Mouse (Mus musculus) small intestine, adult 2 months (tissue): ENCODE measurements around the gene Itpripl2. TPM values are rescaled to one million over a fixed set of nuclear protein-coding genes. Genes with fewer than 3 reads are reported as not detected.

ENCODE experiments used
- H3K27ac ChIP-seq: fragments of 200-500 bp; 2 replicates; pipeline ENCODE4 v1.5.1; 2012; ENCODE audit warnings: low read depth, low read length, control low read depth, inconsistent platforms; ENCODE audit not compliant: insufficient read depth
- H3K27me3 ChIP-seq: fragments of 200-500 bp; 2 replicates; pipeline ENCODE4 v1.6.1; 2012; ENCODE audit warnings: mild to moderate bottlenecking, moderate library complexity, low read length, inconsistent platforms; ENCODE audit not compliant: control insufficient read depth, insufficient read depth
- H3K36me3 ChIP-seq: fragments of 200-500 bp; 2 replicates; pipeline ENCODE4 v1.6.1; 2012; ENCODE audit warnings: mild to moderate bottlenecking, low read length, control low read depth, inconsistent platforms; ENCODE audit not compliant: control insufficient read depth, insufficient read depth
- H3K4me1 ChIP-seq: fragments of 200-500 bp; 2 replicates; pipeline ENCODE4 v1.6.1; 2012; ENCODE audit warnings: low read length, inconsistent platforms, mixed read lengths; ENCODE audit not compliant: control insufficient read depth, insufficient read depth, insufficient read length
- H3K4me3 ChIP-seq: fragments of 200-500 bp; 2 replicates; pipeline ENCODE4 v1.5.1; 2012; ENCODE audit warnings: low read depth, mild to moderate bottlenecking, control low read depth, inconsistent platforms, low read length, moderate library complexity
- CTCF ChIP-seq: fragments of 200-500 bp; IDR thresholded peaks from 2 replicates; pipeline ENCODE4 v1.5.1; 2012; ENCODE audit warnings: low read depth, mild to moderate bottlenecking, control low read depth, inconsistent platforms, low read length, moderate library complexity, mixed read lengths; ENCODE audit not compliant: insufficient replicate concordance, insufficient read length; ENCODE audit errors: extremely low read depth
- POLR2A ChIP-seq: fragments of 200-500 bp; IDR thresholded peaks from 2 replicates; pipeline ENCODE4 v1.6.1; 2012; ENCODE audit warnings: low read depth, mild to moderate bottlenecking, control low read depth, inconsistent platforms, low read length, moderate library complexity
- WGBS: fragments of 180-500 bp; shearing (Covaris S2); methylation state at CpG from one replicate; pipeline ENCODE4 v1.1.7; 2018; 5-methylcytosine and 5-hydroxymethylcytosine counted together
- polyA plus RNA-seq: library from polyadenylated mRNA; depleted of rRNA; stranded (reverse); fragments of >200 nt; gene quantifications from 2 replicates; pipeline ENCODE4 v1.2.3, GENCODE M21; 2012; rRNA removed

The Itpripl2 gene
- polyA plus RNA-seq: 12.4 and 31.6 TPM in 2 replicates

DNA sequence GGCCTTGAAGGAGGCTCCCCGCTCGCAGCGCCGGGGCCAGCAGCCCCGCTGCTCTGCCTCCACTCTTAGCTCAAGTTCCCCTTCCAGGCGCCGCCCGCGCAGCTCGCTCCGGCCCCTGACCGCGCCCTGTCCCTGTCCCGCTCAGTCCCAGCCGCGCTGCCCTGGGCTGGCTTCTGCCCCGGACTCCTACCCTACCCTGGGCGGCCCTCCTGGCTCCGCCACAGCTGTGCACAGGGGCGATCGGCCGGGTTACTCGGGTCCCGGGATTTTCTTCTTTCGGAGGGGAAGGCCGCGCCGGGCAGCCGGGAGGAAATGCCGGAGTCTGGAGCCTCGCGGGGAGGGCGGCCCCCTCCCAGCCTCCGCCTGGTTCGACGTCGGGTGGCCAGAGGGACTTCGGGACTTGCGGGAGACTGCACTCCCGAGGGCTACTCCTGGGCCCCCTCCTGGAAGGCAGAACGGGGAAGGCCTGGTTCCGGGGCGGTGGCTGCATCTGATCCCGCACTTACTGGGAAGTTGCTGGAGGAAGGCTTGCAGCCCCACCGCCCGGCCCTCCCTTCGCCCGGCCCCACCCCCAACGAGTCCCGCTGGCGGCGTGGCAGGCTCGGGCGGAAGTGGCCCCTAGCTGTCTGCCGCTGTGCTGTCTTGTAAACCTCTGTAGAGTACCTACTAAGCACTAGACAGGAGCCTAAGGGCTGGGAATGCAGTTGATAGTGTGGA, at the start of gene Itpripl2:
Gene Itpripl2 (minus strand): TSS at position 545 of the 717 bp plus-strand sequence.
- Histone ChIP-seq H3K27ac (peak within 1 kb of the TSS; percentile 92), H3K4me1 (peaks cover 32% of the 10 kb centered on the region), H3K4me3 (peak within 1 kb of the TSS; percentile 95), H3K27me3 (no peaks in the 10 kb centered on the region), H3K36me3 (peaks cover 11% of the 10 kb centered on the region)
- TF ChIP-seq POLR2A (peak; percentile 74; the same call in 1 of the 2 replicates), CTCF (no peak; the same call in 1 of the 2 replicates)
- WGBS: under 1% methylated on average over 55 of the region's 55 CpGs

GRCm38 (mm10) chr7:118535076-118535475, 43.3 kb upstream of the Itpripl2 start:
- Histone ChIP-seq H3K27ac (no peak overlapping the region), H3K36me3 (no peaks in the 10 kb centered on the region), H3K4me3 (no peak overlapping the region), H3K27me3 (no peaks in the 10 kb centered on the region), H3K4me1 (peaks cover 1% of the 10 kb centered on the region; the same call in 1 of the 2 replicates)
- TF ChIP-seq CTCF (no peak), POLR2A (no peak)
- 82% methylated on average over 4 of the region's 4 CpGs for WGBS

GRCm38 (mm10) chr7:118534326-118534725, 42.6 kb upstream of the Itpripl2 start:
- no peaks in the 10 kb centered on the region for H3K27me3 ChIP-seq
- H3K4me3 ChIP-seq: no peak overlapping the region
- no peak overlapping the region for H3K27ac ChIP-seq
- 66% methylated on average over 3 of the region's 3 CpGs for WGBS
- H3K4me1 ChIP-seq: peaks cover 1% of the 10 kb centered on the region; the same call in 1 of the 2 replicates
- TF ChIP-seq CTCF (no peak), POLR2A (no peak)
- H3K36me3 ChIP-seq: no peaks in the 10 kb centered on the region

DNA sequence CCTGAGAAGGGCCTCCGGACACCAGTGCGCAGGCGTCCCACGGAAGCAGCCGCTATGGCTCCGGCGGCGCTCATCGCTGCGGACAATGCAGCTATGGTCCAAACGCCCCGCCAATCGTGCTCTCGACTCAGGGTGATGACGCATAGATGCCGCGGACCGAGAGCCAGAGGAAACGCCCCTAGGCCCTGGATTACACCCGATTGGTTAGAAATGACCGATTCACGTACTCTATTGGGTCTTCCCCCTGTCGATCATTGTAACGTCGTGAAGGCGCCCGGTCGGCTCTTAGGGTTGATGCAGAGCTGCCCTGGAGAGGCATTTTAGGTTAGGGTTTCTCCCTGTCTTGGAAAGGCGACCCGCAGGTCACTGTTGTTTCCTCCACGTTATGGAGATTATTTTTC, 41.4 kb upstream of the Itpripl2 start, which contains the start of gene Coq7:
Gene Coq7 (minus strand): TSS at position 179 of the 401 bp plus-strand sequence.
- Histone ChIP-seq H3K36me3 (peaks cover 2% of the 10 kb centered on the region), H3K27me3 (no peaks in the 10 kb centered on the region), H3K4me3 (peak within 1 kb of the TSS; percentile 68), H3K27ac (peak within 1 kb of the TSS; percentile 87), H3K4me1 (peaks cover 1% of the 10 kb centered on the region; the same call in 1 of the 2 replicates)
- under 1% methylated on average over 31 of the region's 31 CpGs for WGBS
- TF ChIP-seq POLR2A: peak; percentile 71
- TF ChIP-seq CTCF: no peak

GRCm38 (mm10) chr7:118532519-118533177, 40.9 kb upstream of the Itpripl2 start:
- Histone ChIP-seq H3K4me3 (peak overlapping the region; percentile 68), H3K36me3 (peaks cover 7% of the 10 kb centered on the region), H3K4me1 (peaks cover 1% of the 10 kb centered on the region; the same call in 1 of the 2 replicates), H3K27ac (peak overlapping the region; percentile 87), H3K27me3 (no peaks in the 10 kb centered on the region)
- under 1% methylated on average over 36 of the region's 36 CpGs for WGBS
- peak; percentile 17; the same call in 1 of the 2 replicates for TF ChIP-seq CTCF
- TF ChIP-seq POLR2A: no peak

GRCm38 (mm10) chr7:118526967-118527366, 35.2 kb upstream of the Itpripl2 start:
- H3K27ac ChIP-seq: no peak overlapping the region
- peaks cover 20% of the 10 kb centered on the region for H3K36me3 ChIP-seq
- TF ChIP-seq POLR2A (no peak), CTCF (no peak)
- 83% methylated on average over 4 of the region's 4 CpGs for WGBS
- H3K27me3 ChIP-seq: no peaks in the 10 kb centered on the region
- H3K4me1 ChIP-seq: no peaks in the 10 kb centered on the region
- H3K4me3 ChIP-seq: no peak overlapping the region

DNA sequence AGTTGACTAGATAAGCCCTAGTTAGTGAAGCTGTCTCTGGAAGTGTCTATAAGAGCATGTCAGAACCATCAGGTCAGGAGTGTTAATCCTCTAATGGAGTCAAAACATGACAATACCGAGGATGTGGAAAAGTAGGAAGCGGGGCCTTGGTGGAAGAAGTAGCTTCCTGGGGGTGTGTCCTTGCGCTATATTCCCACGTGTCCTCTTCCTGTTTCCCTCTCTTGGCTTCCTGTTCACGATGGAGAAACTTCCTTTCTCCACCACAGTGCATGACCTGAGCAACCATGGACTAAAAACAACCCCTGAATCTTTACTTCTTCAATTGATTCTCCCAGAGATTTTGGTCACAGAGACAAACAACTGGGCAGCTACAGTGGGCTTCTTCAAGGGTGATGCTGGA, 30.3 kb upstream of the Itpripl2 start:
- TF ChIP-seq POLR2A (no peak), CTCF (no peak)
- WGBS: 71% methylated on average over 5 of the region's 5 CpGs

More for the DNA sequence above, 30.3 kb upstream of the Itpripl2 start:
- no peak overlapping the region for H3K4me3 ChIP-seq
- H3K27me3 ChIP-seq: no peaks in the 10 kb centered on the region
- no peaks in the 10 kb centered on the region; the same call in 1 of the 2 replicates for H3K4me1 ChIP-seq
- H3K27ac ChIP-seq: no peak overlapping the region
- H3K36me3 ChIP-seq: peaks cover 10% of the 10 kb centered on the region
